Mouse (Mus musculus): ENCODE results near the gene Prss16. TPM values are rescaled to one million over a fixed set of nuclear protein-coding genes. Genes with fewer than 3 reads are reported as not detected.

Prss16 gene
- polyA plus RNA-seq, 1 experiment from 2014 or later = 0.39 TPM

DNA sequence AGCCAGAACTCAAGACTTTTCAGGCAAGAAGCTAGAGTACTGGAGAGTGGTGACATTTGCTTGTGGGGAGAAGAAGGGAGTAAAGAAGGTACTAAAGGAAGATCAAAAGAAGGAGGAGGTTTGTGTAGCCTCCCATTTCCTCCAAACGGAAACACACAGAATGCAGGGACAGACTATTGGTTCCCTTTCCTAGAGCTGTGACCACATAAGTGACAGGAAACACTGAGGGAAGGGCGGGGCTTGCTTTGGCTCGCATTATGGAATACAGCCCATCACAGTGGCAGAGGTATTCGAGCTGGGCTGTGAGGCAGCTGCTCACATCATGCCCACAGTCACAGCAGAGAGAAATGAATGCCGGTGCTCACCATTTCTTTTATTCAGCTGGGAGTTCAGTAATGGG is 7.7 kb downstream of the Prss16 start:
- Histone ChIP-seq H3K4me2 (peak overlapping the region; percentile 33; the same call in 1 of the 2 replicates), H3K9me3 (replicated peaks) (no peaks in the 10 kb centered on the region), H3K4me1 (replicated peaks) (peaks cover 37% of the 10 kb centered on the region), H3K9ac (no peak overlapping the region), H3K36me3 (no peaks in the 10 kb centered on the region), H3K4me3 (replicated peaks) (no peak overlapping the region), H3K27me3 (peaks cover 100% of the 10 kb centered on the region), H3K27ac (0 out of 2 replicates have a peak overlapping the region, but pooled peaks have one; percentile 47)
- WGBS (ENCODE audit: insufficient replicate concordance) = 4% methylated on average over 5 of the region's 5 CpGs
- DNase-seq (no peak), ATAC-seq (ENCODE audit: low read depth) (no peak)

DNA sequence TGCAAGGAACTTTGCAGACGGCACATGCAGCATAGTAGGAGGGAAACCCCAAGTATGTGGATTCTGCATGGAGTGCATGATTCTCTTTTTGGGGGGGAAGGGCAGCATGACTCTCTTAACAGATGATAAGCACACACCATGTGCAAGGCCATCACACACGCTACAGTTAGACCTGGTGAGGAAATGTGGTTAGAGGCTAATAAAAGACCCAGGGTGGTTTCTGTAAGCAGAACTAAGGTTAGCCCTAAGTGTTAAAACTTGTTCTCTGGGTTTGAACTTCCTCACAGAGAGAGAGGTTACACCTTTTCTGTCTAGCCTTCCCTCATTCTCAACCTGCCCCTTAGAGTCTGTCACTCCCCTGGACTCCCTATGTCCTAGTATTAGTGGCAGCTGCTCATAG is 8.2 kb downstream of the Prss16 start:
- Histone ChIP-seq H3K4me3 (replicated peaks) (no peak overlapping the region), H3K9ac (no peak overlapping the region), H3K4me2 (peak overlapping the region; percentile 33; the same call in 1 of the 2 replicates), H3K4me1 (replicated peaks) (peaks cover 34% of the 10 kb centered on the region), H3K36me3 (no peaks in the 10 kb centered on the region), H3K27ac (0 out of 2 replicates have a peak overlapping the region, but pooled peaks have one; percentile 47), H3K27me3 (peaks cover 100% of the 10 kb centered on the region), H3K9me3 (replicated peaks) (no peaks in the 10 kb centered on the region)
- DNase-seq = no peak
- 33% methylated on average over 2 of the region's 2 CpGs for WGBS (ENCODE audit: insufficient replicate concordance)
- no peak for ATAC-seq (ENCODE audit: low read depth)

DNA sequence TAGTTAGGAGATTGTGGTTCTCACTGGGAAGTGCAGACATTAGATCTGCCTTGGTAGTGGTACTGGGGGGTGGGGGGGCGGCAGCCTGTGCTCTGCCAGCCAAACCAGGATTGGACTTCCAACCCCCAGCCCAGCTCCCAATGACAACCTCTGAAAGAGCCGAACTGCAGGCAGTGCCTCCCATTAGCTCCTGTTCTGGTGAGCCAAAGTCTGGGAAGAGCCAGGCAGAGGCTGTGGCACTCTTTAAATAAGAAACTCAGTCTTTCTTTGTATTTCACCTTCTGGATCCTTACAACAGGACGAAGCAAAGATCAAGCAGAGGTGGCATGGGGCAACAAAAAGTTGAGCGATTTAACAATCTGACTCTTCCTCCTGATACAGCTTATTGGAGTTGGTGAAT is 10.4 kb downstream of the Prss16 start:
- H3K4me3 ChIP-seq (replicated peaks) = no peak overlapping the region
- ATAC-seq (ENCODE audit: low read depth) (no peak), DNase-seq (no peak)
- no peak overlapping the region for H3K4me2 ChIP-seq
- no peaks in the 10 kb centered on the region for H3K9me3 ChIP-seq (replicated peaks)
- WGBS (ENCODE audit: insufficient replicate concordance) = 47% methylated on average over 4 of the region's 4 CpGs
- peaks cover 96% of the 10 kb centered on the region for H3K27me3 ChIP-seq
- no peaks in the 10 kb centered on the region for H3K36me3 ChIP-seq
- peaks cover 38% of the 10 kb centered on the region for H3K4me1 ChIP-seq (replicated peaks)
- no peak overlapping the region for H3K9ac ChIP-seq
- H3K27ac ChIP-seq = no peak overlapping the region

DNA sequence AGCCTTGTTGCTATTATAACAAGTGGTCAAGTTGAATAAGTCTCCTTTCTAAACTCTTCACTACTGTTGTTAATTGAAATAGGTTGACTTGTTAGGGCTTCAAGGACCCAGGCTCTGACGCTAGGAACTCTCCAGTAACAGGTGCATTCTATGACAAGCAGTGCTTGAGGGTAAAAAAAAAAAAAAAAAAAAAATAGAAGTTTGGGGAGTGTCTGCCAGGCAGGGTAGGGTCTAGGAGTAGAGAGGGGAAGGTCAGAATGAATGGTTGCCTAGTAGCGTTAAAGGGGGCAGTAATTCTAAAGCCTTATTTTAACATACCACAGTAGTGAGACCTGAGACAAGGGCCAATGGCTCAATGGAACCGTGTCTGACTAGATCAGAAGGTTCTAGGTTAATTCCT is 11.1 kb downstream of the Prss16 start:
- DNase-seq (no peak), ATAC-seq (ENCODE audit: low read depth) (no peak)
- H3K27ac ChIP-seq = no peak overlapping the region
- H3K36me3 ChIP-seq = no peaks in the 10 kb centered on the region
- WGBS (ENCODE audit: insufficient replicate concordance) = 24% methylated on average over 3 of the region's 3 CpGs
- H3K9ac ChIP-seq = no peak overlapping the region
- no peak overlapping the region for H3K4me3 ChIP-seq (replicated peaks)
- H3K4me1 ChIP-seq (replicated peaks) = peaks cover 38% of the 10 kb centered on the region
- no peak overlapping the region for H3K4me2 ChIP-seq
- peaks cover 92% of the 10 kb centered on the region for H3K27me3 ChIP-seq
- no peaks in the 10 kb centered on the region for H3K9me3 ChIP-seq (replicated peaks)

DNA sequence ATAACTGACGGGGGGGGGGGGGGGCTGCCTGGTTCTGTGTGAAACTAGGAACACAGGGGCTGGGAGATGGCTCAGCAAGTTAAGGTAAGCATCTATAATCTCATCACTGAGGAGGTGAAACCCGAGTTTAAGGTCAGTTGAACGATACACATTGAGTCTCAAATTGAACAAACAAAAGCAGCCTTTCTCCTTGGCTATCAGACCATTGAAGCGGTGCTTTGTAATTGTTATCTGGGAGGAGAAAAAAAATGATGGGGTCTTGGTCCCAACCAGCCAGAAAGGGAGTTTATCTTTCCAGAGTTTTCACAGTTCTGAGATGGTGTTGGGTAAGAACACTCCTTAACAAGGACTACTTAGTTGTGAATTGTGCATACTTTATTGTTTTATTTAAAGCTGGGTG is 11.7 kb downstream of the Prss16 start:
- H3K9ac ChIP-seq = no peak overlapping the region
- no peaks in the 10 kb centered on the region for H3K9me3 ChIP-seq (replicated peaks)
- peaks cover 89% of the 10 kb centered on the region for H3K27me3 ChIP-seq
- peak overlapping the region; percentile 76 for H3K4me2 ChIP-seq
- ATAC-seq (ENCODE audit: low read depth) = no peak
- 16% methylated on average over 4 of the region's 4 CpGs for WGBS (ENCODE audit: insufficient replicate concordance)
- peak overlapping the region; percentile 58; the same call in 1 of the 2 replicates for H3K4me3 ChIP-seq (replicated peaks)
- H3K27ac ChIP-seq = no peak overlapping the region
- peaks cover 38% of the 10 kb centered on the region for H3K4me1 ChIP-seq (replicated peaks)
- H3K36me3 ChIP-seq = no peaks in the 10 kb centered on the region
- no peak for DNase-seq

DNA sequence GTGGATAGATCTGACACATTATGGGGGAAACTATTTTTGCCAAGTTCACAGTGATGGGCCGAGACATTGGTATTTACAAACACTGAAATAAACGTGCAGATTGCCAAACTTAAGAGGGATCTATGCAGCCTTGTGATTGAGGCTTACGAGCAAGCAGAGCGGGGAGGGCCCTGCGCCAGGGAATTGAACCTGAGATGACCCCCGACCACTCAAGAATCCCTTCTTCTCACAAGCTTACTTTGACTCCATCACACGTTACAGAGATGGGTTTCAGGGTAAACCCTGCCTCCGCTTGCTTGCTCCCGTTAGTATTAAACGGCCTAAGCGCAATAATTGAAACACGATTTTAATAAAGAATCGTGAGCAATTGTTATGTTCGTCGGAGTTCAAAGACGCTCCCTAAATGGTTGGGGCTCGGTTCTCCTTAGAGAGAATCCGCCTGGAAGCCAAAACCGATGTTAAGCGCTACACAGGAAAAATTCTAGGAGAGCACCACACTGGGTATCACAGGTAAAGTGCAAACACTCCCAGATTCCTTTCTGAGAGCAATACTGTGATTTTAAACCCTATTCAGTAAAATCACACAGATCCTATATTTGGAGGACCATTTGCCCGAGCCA is 12.2 kb downstream of the Prss16 start:
- H3K4me1 ChIP-seq (replicated peaks) = peaks cover 38% of the 10 kb centered on the region
- H3K4me2 ChIP-seq = peak overlapping the region; percentile 76
- H3K9me3 ChIP-seq (replicated peaks) = no peaks in the 10 kb centered on the region
- ATAC-seq (ENCODE audit: low read depth) (no peak), DNase-seq (no peak)
- 3% methylated on average over 21 of the region's 21 CpGs for WGBS (ENCODE audit: insufficient replicate concordance)
- H3K4me3 ChIP-seq (replicated peaks) = peak overlapping the region; percentile 58
- no peak overlapping the region for H3K27ac ChIP-seq
- no peaks in the 10 kb centered on the region for H3K36me3 ChIP-seq
- peaks cover 86% of the 10 kb centered on the region for H3K27me3 ChIP-seq
- peak overlapping the region; percentile 44; the same call in 1 of the 2 replicates for H3K9ac ChIP-seq

DNA sequence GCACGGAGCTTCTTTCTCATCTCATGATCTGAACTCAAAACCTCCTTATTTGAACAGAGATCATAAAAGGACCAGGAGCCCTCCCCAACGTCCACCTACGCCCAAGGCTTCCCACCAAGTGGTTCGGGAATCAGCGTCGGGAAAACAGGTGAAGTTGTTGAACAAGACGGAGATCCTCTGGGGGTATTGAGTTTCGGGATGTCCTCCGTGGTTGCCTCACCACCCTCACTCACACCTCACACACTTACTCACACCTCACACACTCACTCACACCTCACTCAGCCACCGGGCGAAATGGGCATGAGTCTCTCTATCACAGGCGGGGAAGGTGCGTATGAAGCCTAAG is 12.7 kb downstream of the Prss16 start:
- H3K4me1 ChIP-seq (replicated peaks) = peaks cover 33% of the 10 kb centered on the region
- DNase-seq = no peak
- H3K9me3 ChIP-seq (replicated peaks) = no peaks in the 10 kb centered on the region
- peak overlapping the region; percentile 44; the same call in 1 of the 2 replicates for H3K9ac ChIP-seq
- under 1% methylated on average over 13 of the region's 13 CpGs for WGBS (ENCODE audit: insufficient replicate concordance)
- peak overlapping the region; percentile 58 for H3K4me3 ChIP-seq (replicated peaks)
- ATAC-seq (ENCODE audit: low read depth) = no peak
- H3K36me3 ChIP-seq = no peaks in the 10 kb centered on the region
- H3K4me2 ChIP-seq = peak overlapping the region; percentile 76
- peaks cover 81% of the 10 kb centered on the region for H3K27me3 ChIP-seq
- no peak overlapping the region for H3K27ac ChIP-seq

DNA sequence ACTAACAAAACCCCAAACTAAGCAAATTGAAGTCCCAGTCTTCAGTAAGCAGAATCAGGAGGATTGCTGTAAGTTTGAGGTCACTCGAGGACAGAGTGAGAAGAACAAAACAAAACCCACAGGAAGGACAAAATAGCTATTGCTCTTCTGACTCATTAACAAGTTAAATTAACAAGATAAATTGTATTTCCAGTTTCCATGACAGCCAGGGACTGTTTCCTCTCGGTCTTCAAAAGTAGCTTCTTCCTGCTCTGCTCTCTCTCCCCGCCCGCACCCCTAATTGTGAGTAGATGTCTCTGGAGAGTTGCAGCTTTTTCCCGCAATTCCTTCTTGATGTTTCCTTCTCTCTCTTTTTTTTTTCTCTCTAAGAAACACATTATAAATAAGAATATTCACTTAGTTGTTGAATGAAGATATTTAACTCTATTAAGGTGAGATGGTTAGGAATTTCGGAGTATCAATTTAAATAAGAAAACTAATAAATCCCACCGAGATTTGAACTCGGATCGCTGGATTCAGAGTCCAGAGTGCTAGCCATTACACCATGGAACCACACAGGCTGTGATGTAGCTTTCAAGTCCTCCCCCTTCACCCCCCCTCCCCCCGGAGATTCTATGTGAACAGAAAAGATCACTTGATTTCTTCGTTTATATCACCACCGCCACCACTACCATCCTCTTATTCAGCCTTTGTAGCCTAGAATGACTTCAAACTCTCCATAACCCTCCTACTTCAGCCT is 13.3 kb downstream of the Prss16 start:
- H3K4me2 ChIP-seq = peak overlapping the region; percentile 76
- no peaks in the 10 kb centered on the region for H3K36me3 ChIP-seq
- WGBS (ENCODE audit: insufficient replicate concordance) = 1% methylated on average over 12 of the region's 12 CpGs
- peak overlapping the region; percentile 56; the same call in 1 of the 2 replicates for H3K9ac ChIP-seq
- peaks cover 76% of the 10 kb centered on the region for H3K27me3 ChIP-seq
- peak overlapping the region; percentile 58 for H3K4me3 ChIP-seq (replicated peaks)
- ATAC-seq (ENCODE audit: low read depth) (no peak), DNase-seq (no peak)
- peaks cover 27% of the 10 kb centered on the region for H3K4me1 ChIP-seq (replicated peaks)
- H3K9me3 ChIP-seq (replicated peaks) = no peaks in the 10 kb centered on the region
- H3K27ac ChIP-seq = no peak overlapping the region

DNA sequence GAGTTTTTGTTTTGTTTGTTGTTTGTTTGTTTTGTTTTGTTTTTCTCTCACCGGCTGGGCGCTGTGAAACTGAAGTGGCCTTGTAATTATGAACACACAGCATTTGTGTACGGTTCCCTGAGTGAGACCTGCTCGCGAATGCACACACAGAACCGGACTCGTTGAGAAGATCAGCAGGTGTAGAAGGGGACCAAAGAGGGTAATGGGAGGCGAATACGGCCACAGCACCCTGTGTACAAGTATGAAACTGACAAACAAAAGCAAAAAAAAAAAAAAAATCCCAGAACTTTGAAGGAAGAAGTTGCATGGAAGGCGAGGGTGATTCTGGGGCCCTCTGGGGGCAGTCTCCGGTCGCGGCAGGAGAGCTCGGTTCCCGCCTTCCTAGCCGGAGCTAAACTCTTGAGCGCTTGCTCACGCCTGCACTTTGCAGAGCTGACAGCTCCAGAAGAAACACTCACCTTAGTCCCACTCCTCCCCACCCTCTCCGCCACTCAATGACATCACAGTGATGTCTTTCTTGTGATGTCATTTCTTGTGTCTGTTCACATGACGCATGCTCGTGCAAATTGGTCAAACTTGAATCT is 14.1 kb downstream of the Prss16 start:
- Histone ChIP-seq H3K4me1 (replicated peaks) (peaks cover 26% of the 10 kb centered on the region), H3K4me2 (peak overlapping the region; percentile 76), H3K27ac (no peak overlapping the region), H3K9me3 (replicated peaks) (no peaks in the 10 kb centered on the region), H3K36me3 (no peaks in the 10 kb centered on the region), H3K9ac (peak overlapping the region; percentile 56), H3K4me3 (replicated peaks) (peak overlapping the region; percentile 58), H3K27me3 (peaks cover 67% of the 10 kb centered on the region)
- DNase-seq = no peak
- under 1% methylated on average over 21 of the region's 21 CpGs for WGBS (ENCODE audit: insufficient replicate concordance)
- peak; percentile 52 for ATAC-seq (ENCODE audit: low read depth)

DNA sequence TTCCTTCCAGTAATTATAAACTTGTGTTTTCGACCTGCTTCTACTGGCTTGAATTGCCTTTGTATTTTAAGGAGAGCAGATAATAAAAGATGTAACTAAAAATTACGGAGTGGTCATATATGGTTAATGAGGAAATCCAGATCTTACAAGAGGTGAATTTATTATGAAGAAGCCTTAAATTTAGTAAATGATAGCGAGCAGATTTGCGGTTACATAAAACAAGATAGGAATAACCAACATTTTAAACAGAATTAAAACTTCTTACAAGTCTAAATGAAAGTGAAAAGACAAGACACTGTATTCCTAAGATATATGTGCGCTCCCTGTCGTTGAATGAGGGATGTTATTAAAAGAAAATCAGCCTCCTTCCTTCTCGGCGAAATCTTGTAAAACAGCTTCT is 14.6 kb downstream of the Prss16 start:
- Histone ChIP-seq H3K36me3 (no peaks in the 10 kb centered on the region), H3K27ac (no peak overlapping the region), H3K9me3 (replicated peaks) (no peaks in the 10 kb centered on the region), H3K27me3 (peaks cover 62% of the 10 kb centered on the region), H3K4me2 (peak overlapping the region; percentile 76), H3K9ac (peak overlapping the region; percentile 56), H3K4me1 (replicated peaks) (peaks cover 26% of the 10 kb centered on the region), H3K4me3 (replicated peaks) (peak overlapping the region; percentile 58)
- no peak for DNase-seq
- ATAC-seq (ENCODE audit: low read depth) = no peak
- 4% methylated on average over 8 of the region's 8 CpGs for whole genome bisulfite sequencing (ENCODE audit: insufficient replicate concordance)

DNA sequence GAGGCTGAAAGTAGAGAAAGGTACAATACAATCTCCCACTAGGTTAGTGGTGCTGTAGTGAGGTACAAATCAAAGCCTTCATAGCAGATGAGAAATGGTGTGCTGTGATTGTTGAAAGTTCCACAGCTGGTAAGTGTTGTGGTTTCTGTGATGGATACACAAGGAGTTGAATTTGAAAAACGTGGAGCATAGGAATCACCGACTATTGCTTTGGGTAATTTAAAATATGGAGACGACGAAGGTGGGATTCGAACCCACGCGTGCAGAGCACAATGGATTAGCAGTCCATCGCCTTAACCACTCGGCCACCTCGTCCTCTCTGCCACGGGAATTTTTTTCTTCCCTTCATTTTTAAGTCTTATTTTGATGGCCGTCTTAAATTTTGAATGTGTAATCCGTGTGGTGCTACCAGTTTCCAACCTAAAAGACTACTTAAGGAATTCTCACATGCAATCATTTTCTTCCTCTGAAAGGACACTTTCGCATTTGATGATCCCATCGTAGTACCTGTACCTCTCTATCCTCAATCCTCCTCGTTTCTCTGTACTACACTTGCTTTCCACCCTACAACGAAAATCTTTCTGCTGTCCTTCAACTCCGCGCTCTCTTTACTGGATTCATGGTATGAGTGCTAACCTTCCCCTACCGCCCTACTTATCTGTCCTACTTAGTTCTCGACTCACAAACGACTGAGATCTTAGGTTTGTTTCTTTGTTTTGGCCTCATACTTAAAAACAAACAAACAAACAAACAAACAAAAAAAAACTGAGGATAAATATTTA is 15.4 kb downstream of the Prss16 start:
- WGBS (ENCODE audit: insufficient replicate concordance) = under 1% methylated on average over 22 of the region's 22 CpGs
- H3K27me3 ChIP-seq = peaks cover 55% of the 10 kb centered on the region
- DNase-seq = peak; percentile 67

More for the DNA sequence above, 15.4 kb downstream of the Prss16 start:
- ATAC-seq (ENCODE audit: low read depth) = peak; percentile 80
- Histone ChIP-seq H3K9ac (no peak overlapping the region), H3K27ac (no peak overlapping the region), H3K4me2 (peak overlapping the region; percentile 55), H3K9me3 (replicated peaks) (no peaks in the 10 kb centered on the region), H3K36me3 (no peaks in the 10 kb centered on the region), H3K4me1 (replicated peaks) (peaks cover 26% of the 10 kb centered on the region), H3K4me3 (replicated peaks) (peak overlapping the region; percentile 35)
